Mouse (Mus musculus): ENCODE results near the gene Glrb. TPM values are rescaled to one million over a fixed set of nuclear protein-coding genes. Genes with fewer than 3 reads are reported as not detected.

Glrb gene
- polyA plus RNA-seq, 1 experiment from 2014 or later = 47.9 TPM

DNA sequence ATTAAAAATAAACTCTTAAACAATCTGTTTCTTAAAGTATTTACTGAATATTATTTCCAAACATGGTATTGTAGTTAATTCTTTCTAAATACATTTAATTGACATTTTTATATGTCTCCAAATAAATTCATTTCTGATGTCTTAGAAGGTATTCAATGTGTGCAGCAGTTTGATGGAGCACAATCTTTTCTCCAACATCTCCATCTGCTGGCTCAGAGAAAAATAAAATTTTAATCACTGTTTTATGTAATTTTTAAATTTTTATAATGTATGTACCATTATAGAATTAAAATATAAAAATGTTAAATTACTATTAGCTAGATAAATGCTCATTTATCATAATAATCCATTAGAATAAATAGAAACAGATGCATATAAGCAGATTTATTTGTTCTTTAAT lies 116.7 kb downstream of the Glrb start:
- ATAC-seq = no peak
- H3K9me3 ChIP-seq (replicated peaks; ENCODE audit: control insufficient read depth, low read length, poor library complexity, severe bottlenecking) = no peaks in the 10 kb centered on the region
- H3K27me3 ChIP-seq (ENCODE audit: control insufficient read depth, insufficient read depth, low read depth, low read length) = no peaks in the 10 kb centered on the region
- H3K4me2 ChIP-seq (ENCODE audit: low read length) = no peak overlapping the region
- no peak overlapping the region for H3K9ac ChIP-seq (ENCODE audit: low read depth, low read length)
- no peaks in the 10 kb centered on the region for H3K36me3 ChIP-seq (ENCODE audit: control insufficient read depth, insufficient read depth, low read length)
- H3K27ac ChIP-seq (ENCODE audit: low read length) = no peak overlapping the region
- H3K4me1 ChIP-seq (ENCODE audit: control insufficient read depth, insufficient read depth, low read length) = peaks cover 26% of the 10 kb centered on the region
- H3K4me3 ChIP-seq (ENCODE audit: low read depth, low read length) = no peak overlapping the region

GRCm38 (mm10) chr3:80795284-80795683 lies 118.2 kb downstream of the Glrb start:
- ATAC-seq = no peak
- 91% methylated on average over 2 of the region's 2 CpGs for WGBS
- no peak overlapping the region for H3K4me3 ChIP-seq (ENCODE audit: low read depth, low read length)
- H3K36me3 ChIP-seq (ENCODE audit: control insufficient read depth, insufficient read depth, low read length) = no peaks in the 10 kb centered on the region
- H3K27me3 ChIP-seq (ENCODE audit: control insufficient read depth, insufficient read depth, low read depth, low read length) = no peaks in the 10 kb centered on the region
- peaks cover 29% of the 10 kb centered on the region for H3K4me1 ChIP-seq (ENCODE audit: control insufficient read depth, insufficient read depth, low read length)
- no peaks in the 10 kb centered on the region for H3K9me3 ChIP-seq (replicated peaks; ENCODE audit: control insufficient read depth, low read length, poor library complexity, severe bottlenecking)
- H3K4me2 ChIP-seq (ENCODE audit: low read length) = no peak overlapping the region
- H3K27ac ChIP-seq (ENCODE audit: low read length) = no peak overlapping the region
- H3K9ac ChIP-seq (ENCODE audit: low read depth, low read length) = no peak overlapping the region

Other genes with a start within 250 kb of the Glrb start
- 241 and 261 TPM in 2 replicates for gene Gria2, start 110.8 kb downstream of the Glrb start, polyA plus RNA-seq (2015; fragmentation: Nextera tagmentation; extraction: Ambion mirVana)
- 3.7 and 3.9 TPM in 2 replicates for gene Pdgfc, start 122.8 kb upstream of the Glrb start, polyA plus RNA-seq (2015; fragmentation: Nextera tagmentation; extraction: Ambion mirVana)